Mouse (Mus musculus) embryonic fibroblast, embryonic 13.5 days (primary cell): ENCODE results near the gene Hivep1.

Experiments
- CTCF ChIP-seq: IDR thresholded peaks from 2 replicates; pipeline ENCODE4 v1.5.1; 2011; ENCODE audit warnings: mild to moderate bottlenecking, control low read depth, low read length, moderate library complexity, borderline replicate concordance; ENCODE audit not compliant: insufficient read depth
- POLR2A ChIP-seq: IDR thresholded peaks from 2 replicates; pipeline ENCODE4 v1.6.1; 2011; ENCODE audit warnings: low read depth, mild to moderate bottlenecking, control low read depth, low read length, moderate library complexity

DNA sequence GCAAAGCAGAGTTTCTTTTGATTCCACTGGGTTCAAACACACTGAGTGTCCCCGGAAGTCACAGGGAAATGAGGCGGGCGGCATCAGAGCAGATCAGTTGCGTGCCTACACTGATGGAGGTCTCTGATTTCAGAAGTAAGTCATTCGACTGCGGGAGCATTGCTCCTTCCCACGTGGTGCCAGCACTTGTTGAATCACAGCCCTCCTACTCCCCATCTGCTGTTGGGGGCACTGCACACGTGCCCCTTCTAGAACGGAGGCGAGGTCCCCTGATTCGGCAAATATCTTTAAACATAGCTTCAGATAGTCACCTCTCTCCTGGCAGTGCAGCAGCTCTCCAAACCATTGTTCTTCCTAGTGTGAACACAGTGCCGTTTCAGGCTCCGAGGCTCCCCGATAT is 106.4 kb downstream of the Hivep1 start:
- no peak for TF ChIP-seq POLR2A
- TF ChIP-seq CTCF, result no peak
